Mouse (Mus musculus): Measurements from ENCODE around the gene Stat1.

Stat1 gene

GRCm38 (mm10) chr1:52166652-52167220 lies 47.5 kb downstream of the Stat1 start:
- no peak for DNase-seq

DNA sequence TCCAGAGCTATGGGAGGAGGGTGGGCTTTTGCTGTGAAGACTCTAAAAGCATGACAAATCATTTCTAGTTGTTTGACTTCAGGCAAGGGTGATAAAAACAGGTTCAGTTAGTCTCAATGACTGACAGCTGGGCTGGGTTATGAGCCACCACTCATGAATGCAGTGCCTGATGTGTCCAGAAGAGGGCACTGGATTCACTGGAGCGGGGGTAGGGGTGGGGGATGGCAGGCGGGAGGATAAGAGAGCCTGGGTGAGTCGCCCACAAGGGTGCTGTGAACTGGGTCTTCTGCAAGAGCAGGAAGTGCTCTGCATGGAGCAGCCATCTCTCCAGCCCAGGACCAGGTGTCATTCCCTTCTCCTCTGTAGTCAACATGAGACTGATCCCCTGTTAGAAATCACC lies 50.8 kb downstream of the Stat1 start:
- DNase-seq, result no peak

DNA sequence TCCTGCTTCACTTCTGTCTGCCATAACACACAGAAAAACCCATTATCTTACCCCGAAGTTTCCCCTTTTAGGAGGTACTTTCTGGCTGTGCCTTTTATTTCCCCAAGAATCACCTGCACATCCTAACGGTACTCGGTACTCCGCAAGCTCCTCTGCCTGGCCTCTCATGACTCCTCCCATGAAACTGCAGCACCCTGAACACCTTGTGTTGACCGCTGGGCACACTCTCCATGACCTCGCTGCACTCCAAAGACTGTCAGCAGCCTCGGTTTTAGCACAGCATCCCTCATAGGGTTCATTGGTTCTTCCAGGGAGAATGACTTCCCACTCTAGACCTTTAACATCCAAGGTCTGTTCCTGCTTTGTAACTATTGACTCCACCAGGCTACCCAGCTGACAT lies 51.5 kb downstream of the Stat1 start:
- no peak for DNase-seq

GRCm38 (mm10) chr1:52171271-52171670 lies 52.0 kb downstream of the Stat1 start:
- DNase-seq, result no peak

DNA sequence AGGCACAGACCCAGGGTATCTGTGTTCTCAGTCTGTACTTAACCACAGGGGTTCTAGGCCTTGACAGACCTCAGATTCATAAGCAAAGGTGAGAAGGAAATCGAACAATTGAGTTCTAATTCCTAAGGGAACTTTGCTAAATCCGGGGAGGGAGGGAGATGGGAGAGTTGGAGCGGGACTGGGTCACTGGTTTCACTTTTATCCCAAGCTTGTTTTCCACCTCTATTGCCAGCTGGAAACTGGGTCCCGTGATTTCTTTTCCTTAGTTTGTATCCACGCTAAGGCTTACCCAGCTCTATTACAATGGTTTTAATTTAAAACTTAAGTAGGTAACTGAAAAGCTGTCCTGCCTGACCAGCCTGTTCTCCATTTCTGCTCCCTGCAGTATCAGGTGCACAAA lies 56.1 kb downstream of the Stat1 start:
- no peak for DNase-seq

- DNase-seq, result no peak
Observed at GRCm38 (mm10) chr1:52175983-52176382, 56.7 kb downstream of the Stat1 start.

DNA sequence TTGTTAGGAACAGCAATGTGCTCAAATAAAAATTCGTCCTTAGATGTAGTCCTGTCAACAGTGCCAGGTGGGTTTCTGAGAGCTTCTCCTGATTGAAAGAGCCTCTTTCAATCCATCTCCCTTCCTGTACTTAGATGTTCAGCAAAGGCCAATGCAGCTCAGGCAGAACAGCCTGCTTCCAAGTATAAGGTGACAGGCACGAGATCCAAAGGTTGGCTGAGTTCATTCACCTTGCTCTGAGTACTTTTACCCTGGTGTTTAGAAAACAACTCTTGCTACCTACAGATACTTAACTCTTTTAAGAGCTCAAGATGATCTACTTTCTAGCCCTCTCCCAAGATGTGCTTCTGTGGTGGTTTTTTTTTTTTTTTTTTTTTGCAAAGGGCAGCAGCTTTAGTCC lies 57.8 kb downstream of the Stat1 start:
- DNase-seq, result no peak

DNA sequence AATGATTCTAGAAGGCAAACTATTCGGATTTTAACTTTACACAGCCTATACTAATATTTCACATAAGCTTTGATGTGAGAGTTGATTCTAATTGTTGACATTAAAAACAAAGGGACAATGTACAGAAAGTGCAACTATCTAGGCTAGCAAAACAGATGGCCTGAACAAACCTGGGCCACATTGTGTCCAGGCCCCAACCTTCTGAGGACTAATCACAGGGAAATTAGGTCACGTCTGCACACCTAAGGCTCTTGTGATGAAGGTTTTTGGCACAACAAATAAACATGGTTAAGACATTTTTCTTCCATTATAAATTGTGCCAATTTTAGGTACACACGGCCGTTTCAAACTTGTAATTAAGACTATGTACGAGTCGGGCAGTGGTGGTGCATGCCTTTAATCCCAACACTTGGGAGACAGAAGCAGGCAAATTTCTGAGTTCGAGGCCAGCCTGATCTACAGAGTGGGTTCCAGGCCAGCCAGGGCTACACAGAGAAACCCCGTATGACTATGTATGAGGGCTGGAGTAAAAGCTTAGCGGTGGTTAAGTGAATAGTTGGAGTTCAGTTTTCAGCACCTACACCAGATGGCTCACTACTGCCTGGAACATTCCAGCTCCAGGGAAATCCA lies 60.8 kb downstream of the Stat1 start:
- peak; percentile 81 for DNase-seq

DNA sequence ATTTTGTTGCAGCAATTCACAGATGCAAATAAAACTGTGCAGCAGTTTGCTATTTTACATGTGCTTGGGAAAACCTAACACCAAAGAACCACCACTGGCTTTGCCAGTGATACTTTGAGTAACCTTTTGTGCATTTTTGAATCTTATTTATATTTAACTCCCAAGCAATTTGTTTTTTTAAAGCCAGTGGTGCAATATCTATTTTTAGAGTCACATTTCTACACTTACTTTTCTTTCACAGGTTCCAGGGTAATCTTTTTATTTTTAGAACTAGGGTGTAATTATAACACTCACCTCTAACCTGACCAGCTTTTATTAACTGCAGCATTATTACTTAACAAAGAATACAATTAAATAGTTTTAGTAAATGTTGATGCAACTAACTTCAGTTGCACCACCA lies 62.8 kb downstream of the Stat1 start:
- no peak for DNase-seq

- DNase-seq, result no peak
Observed at GRCm38 (mm10) chr1:52182992-52183391, 63.8 kb downstream of the Stat1 start.

Data from cerebellum, adult 9-11 months (tissue).